Mouse (Mus musculus) right cerebral cortex, adult 2 months (tissue): ENCODE results near the gene Gm49027.
A peak's percentile ranks its signal among the peaks of the same experiment; 100 is the strongest.
"Not testable (repeated sequence)": the region's sequence is repeated elsewhere in the genome, so short reads cannot be mapped to it uniquely, and the experiment has no call there.

ENCODE experiments used
- DNase-seq, 2 experiments: peaks; one replicate each; pipeline ENCODE4 v3.0.0; 2021 to 2022; ENCODE audit warnings: low spot score in 2 of 2

The Gm49027 gene

DNA sequence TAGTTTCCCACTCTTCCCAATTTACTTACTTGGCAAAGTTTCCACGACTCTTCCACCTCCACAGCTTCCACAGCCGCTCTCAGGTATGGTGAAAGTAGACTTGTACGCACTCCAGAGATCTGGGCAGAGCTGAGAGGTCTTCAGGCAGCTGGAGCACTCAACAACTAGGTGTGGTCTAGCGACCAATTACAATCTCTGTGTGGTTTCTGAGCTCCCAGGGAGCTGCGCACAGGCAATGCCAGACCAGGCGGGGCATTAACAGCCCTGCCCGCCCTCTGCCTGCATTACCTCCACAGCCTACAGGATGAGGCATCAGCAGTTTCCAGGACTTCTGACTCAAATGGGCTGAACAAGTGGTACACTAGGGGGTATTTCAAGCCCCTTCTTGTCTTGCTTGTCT lies at the start of gene Gm49027:
Gene Gm49027, minus strand, starts transcription at position 208 of the 400 bp plus-strand sequence.
- no peak for DNase-seq

DNA sequence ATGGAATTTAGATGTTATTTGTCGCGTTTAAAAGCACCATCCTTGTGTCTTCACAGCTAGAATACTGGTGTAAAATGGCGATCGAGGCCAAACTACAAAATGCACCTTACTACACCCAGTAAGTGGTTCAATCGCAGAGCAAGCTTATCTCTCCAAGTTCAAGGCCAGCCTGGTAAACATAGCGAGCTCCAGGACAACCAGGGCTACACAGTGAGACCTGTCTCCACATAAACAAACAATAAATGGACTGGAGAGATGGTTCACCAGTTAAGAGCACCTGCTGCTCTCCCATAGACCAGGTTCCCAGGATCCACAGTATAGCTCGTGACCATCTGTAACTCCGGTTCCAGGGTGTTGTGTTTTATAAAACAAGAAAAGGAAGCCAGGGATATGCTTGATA lies 48.1 kb upstream of the Gm49027 start:
- no peak for DNase-seq

DNA sequence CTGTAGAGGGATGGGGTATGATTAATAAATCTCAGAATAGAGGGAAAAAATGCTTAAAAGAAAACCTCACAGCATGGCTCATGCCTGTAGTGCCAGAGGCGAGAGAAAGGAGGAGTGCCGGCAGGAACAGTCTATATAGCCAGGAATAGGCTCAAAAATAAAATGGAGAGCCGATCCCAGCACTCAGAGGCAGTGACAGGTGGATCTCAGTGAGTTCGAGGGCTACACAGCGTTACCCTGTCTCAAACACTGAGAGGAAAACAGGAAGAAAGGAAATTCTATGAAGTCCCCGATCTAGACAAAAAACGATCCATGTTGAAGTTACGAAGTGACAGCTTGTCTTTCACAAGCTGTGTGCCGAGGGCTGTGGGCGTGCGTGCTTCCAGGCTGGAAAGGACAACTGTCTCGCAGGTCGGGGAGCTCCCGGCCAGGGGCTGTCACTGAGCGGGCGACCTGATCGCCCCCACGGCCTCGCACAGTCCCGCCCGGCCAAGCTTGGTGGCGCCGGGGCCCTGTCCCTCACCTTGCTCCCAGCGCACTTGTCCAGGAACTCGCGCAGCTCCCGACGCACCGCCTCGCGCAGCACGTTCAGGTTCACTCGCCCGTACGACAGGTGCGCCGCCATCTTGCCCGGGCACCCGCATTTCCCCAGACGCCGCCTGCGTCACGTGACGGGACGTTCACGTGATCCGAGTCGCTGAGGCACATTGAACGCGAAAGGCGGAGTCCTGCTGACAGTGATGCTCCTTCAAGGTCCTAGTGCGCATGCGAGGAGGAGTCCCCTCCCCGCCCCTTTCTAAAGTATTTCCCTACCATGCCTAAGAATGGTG lies 47.3 kb upstream of the Gm49027 start, which contains the start of gene Vps33a:
Gene Vps33a, minus strand, starts transcription at position 682 of the 830 bp plus-strand sequence.
- DNase-seq = peak; percentile 98

DNA sequence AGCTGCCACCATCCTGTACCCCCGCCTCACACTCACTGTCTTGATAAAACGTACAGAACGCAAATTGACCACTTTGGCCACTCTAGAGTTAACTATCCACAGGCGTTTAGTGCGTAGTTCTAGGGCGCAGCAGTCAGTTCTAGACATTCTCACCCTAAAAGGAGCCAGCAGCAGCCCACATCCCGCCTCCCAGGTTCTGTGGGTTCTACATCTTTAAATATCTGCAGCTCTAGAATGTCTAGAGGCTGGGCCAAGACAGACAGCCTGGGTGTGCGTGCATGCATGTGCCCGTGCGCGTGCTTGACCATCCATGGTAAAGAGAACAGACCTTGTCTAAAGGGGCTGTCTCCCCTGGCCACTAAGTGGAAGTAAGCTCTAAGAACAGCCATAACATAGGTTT lies 35.8 kb upstream of the Gm49027 start:
- DNase-seq = peak in 1 of 2 experiments; percentile 29

DNA sequence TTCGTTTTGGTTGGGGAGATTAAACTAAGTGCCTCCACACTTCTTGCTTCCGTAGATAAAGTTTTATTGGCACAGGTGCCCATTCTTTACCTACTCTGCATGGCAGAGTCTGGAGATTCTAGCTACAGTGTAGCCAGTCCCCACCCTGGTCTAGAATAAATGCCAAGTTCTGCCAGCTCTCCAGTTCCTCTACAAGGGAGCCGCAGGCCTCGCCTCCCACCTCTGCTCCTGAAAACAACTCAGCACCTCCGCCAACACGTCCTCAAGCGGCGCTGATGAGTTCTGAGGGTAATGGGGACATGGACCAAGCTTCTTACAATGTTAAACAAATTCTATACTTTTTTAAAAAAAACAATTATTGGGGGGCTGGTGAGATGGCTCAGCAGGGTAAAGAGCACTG lies 34.3 kb upstream of the Gm49027 start:
- DNase-seq = no peak

DNA sequence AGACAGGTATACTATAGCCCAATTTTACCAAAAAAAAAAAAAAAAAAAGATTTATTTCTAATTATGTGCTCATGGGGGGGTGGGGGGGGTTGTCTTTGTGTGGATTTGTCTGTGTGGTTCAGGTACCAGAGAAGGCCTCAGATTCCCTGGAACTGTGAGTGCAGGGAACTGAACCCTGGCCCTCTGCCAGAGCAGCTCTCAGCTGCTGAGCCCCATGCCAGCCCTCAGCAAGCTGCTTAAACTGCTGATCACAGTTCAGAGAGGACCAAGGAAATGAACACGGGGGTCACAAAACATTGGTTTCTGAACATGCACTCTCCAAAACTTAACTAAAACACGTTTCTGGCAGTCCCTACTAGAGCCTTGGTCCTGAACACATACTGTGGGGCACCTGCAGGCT lies 31.2 kb upstream of the Gm49027 start:
- no peak for DNase-seq

DNA sequence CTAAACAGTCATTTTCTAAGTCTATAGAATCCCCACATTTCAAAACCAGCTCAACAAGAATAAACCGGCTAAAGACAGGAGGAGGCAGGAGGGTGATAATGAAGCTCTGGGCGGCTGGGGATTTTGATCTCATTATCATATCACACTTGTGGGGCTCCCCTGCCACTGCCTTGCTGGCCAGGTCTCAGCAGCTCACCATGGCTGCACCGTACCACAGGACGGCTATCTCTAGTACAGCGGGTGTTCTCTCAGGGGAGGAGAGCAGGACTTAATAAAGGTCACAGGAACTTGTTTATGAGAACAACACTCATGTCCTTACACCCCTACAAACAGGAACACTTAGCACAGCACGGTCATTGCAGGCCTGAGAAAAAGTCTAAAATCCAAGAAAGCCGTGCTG lies 30.4 kb upstream of the Gm49027 start:
- DNase-seq = no peak

DNA sequence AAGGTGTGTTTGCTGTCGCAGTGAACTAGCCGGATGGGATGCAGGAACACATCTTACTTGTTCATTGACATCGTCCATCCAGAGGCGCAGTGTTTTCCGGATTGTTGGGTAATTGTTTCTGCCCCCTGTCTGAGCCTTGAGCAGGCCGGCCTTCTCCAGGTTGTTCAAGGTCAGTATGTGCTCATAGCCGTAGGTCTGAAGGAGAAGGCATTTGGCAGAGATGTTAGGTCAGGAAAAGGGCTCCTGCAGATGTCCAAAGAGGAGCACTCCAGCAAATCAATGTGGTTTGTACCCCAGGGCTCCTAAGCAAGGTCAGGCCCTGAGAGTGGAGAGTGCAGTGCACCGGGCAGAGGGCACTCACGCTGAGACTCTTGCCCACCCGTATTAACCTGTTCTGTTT lies 8.5 kb upstream of the Gm49027 start:
- DNase-seq = no peak

DNA sequence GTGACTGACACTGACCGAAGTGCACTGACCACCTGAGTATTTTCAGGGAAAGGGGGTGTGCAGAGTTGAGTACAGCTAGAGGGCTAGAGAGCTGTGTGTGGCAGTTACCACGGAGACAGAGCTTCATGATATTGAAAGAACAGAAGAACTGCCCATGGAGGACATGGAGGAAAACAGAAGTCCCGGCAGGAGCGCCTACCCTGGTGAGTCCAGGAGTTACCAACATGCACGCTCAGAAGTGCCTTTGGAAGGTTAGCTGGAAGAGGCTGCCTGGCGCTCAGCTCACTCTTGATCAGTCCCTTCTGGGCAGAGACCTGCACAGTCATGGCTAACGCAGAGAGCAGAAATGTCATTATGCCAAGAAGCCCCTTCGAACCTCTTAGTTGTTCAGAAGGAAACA lies 4.8 kb upstream of the Gm49027 start:
- peak in 1 of 2 experiments; percentile 1 for DNase-seq

DNA sequence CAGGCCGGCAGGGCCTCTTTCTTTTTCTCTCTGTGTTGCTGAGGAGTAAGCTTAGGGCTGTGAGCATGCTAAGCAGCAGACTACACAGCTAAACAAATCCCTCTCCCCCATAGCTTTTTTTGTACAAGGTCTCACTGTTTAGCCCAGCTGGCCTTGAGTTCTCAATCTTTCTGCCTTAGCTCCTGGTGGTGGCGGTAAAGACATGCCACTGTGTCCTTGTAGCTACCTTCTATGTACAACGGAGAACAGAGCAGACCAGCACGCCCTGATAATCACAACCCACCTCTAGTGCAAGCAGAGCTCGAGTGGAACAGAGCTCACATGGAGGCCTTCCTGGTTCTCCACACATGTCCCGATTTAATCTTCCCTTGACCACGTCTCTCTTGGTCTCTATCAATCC lies 3.4 kb upstream of the Gm49027 start:
- peak; percentile 1 to 2 for DNase-seq

DNA sequence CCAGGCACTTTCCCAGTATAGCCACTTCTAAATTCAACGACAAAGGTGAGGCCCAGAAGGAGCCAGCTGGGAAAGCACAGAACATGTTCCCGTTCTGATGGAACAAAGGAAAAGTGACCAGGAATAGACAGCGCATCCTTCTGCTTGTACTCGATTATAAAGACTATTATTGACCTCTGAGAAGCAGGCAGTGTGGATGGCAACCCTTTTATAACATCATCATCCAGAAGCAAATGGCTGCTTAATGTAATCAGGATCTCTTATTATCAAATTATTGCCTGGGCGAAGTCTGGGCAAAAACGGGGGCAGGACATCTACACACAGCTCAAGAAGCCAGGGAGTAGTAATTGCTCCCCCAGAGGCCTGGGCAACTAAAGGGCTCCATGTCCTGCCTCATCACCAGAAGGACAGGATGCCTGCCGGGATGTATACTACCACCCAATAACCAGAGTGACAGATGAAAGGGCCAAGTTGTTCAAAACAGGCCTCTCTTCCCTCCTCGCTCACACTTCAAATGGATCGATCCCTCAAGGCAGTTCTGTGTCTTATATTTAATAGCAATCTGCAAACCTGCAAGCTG lies 718 bp upstream of the Gm49027 start:
- DNase-seq = no peak

DNA sequence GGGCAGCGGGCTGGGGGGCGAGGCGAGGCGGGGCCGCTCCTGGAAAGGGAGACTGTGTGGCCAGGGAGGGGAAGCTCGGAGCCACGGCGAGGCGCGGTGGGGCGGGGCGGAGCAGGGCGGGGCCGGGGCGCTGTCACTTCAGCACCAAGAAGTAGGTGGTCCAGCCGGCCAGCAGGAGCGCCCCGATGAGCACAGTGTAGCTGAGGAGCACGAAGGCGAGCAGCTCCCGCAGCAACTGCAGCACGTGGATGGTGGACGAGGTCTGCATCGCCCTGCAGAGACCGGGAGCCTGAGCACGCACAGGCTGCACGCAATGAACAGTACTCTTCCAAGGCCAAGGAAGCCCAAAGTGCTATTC lies 916 bp downstream of the Gm49027 start:
- DNase-seq = no peak

DNA sequence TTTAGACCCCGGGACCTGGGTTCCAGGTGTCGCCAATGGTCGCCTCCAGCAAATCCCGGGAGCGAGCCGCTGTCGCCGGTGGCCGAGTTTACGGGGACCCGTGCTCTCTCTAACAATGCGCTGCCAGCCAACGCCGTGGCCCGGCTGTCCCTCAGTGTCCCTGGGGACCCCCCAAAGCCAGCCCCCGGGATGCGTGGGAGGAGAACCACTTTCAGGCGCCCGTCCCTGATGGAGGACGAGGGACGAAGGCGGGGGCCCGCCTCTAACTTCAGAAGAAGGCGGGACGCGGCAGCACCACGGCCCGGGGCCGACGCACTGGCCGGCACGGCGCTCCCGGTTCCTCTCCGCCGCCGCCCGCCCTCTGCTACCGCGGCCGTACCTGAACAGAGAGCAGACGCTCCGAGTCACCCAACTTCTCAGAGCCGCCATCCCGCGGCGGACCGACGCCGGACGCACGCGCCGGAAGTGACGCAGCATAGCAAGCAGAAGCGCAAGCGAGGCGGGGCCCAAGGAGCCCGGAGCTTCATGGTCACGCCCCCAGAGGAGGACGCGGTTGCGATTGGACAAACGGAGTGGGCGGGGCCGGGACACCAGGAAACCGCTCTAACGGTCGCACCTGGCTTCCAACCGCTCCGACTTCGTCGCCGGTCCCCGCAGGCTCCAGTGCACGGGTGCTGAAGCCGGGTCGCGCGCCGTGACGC lies 1.4 kb downstream of the Gm49027 start, which contains the start of gene Diablo:
Gene Diablo, minus strand, starts transcription at position 485 of the 701 bp plus-strand sequence.
- DNase-seq = peak; percentile 98 to 99

DNA sequence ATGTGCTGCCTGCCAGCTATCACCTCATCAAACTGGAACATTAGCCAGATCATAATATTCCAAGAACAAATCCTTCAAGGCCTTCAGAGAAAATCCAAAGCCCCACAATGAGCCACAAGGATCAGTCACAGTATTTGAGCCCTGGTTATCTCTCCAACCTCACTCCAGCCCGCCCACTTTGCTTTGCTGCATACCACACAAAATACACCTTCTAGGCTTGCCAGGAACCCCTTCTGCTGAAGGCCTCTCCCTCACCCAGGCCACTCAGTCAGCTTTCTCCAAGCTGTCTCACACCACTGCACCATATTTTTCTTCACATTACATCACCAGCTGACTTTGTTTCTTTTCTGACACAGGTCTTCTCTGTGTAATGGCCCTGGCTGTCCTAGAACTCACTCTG lies 3.1 kb downstream of the Gm49027 start:
- no peak for DNase-seq

DNA sequence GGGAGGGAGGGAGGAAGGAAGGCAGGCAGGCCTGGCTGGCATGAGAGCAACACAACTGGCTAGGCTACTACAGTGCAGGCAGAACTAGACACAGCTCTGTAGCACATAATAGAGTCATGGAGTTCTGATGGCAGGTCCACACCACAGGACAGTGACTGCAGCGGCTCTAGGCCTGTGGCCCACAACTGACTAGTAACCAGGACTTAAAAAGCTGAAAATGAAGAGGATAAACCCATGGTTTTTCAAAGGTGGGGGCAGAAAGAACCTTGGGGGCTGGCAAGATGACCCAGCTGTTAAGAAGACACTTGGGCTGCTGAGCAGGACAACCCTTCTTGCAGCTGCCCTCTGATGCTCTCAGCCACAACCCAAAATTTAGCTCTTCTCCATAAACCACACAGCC lies 3.7 kb downstream of the Gm49027 start:
- DNase-seq = no peak

DNA sequence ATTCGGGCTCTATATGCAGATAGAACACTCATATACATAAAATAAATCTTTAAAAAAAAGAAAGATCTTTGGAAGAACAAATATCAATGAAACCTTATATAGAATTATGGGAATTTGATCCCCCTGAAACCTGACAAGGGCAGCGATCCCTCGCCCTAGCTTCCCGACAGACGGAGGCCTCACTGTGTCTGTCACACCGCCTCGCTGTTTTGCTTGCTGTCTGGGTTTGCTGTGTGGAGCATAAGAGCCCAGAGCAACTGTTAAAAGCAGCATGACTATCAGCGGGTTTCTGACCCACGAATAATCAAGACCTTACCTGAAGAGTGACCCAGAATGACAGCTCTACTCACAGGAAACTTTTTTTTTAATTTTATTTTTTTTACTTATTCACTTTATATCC lies 4.6 kb downstream of the Gm49027 start:
- DNase-seq = no peak

DNA sequence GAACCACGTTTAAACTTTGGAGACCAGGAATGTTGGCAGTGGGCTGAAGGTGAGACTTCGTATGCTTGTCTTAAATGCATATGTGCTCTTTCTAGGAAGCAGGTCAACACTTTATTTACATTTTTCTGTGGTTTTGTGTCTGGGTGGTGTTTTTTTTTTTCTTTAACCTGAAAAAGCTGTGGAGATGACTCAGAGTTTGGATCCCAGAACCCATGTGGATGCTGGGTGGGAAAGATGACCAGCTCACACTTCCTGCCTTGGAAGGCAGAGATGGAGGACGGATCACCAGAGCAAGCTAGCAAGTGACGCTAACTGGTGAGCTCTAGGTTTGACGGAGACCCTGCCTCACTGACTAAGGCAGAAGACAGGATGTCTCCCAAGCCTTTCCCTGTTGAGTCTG lies 10.4 kb downstream of the Gm49027 start:
- DNase-seq = no peak

DNA sequence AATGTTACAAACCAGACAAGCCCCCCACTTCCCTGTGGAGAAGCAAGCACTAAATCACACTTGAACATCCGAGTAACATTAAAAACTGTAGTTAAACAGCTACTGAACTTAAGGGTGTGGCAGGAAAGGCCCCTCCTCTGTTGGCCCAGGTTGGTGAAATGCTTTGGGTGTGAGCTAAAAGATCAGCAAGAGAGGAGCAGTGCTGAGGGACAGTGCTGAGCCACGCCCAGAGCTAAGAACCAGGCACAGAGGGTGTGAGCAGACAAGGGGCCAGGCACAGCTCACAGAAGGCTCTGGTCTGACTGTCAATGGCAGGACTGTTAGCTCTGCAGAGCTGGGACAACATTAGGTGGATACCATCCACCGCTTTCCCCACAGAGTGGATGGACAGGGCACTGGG lies 13.2 kb downstream of the Gm49027 start:
- DNase-seq = no peak

DNA sequence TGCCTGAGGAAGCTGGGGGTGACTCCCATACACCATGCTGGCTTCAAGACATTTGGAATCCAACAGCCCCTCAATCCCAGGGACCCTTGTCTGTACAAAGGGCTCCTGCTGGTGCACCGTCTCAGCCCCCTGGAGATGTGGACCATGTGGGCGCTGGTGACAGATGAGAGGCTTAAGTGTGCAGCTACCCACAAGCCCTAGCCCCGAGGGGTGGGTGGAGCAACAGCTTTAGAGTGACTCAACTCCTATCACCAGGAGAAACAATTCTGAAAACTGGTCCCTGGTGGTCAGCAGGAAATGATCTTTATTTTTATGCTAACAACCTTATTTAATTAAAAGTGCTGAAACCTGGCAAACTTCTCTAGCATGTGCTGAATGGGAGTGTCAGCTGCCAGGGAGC lies 13.9 kb downstream of the Gm49027 start:
- not testable (repeated sequence) for DNase-seq

DNA sequence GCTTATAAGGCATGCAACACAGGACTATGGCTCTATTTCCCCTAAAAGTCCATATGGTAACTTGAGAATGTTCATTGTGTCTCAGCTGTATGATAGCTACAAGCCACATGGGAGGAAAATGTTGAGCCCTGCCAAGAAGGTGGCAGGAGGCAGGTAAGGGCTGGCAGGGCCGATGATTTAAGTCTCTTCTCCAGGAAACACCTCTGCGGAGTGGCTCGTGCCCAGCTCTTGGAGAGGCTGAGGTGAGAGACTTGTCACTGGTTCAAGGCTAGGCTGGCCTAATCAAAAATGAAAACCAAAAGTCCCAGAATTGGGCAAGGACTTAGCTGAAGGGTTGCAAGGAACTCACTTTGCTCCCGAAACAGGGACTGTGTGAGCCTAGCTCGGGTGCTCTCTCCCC lies 15.1 kb downstream of the Gm49027 start, which contains the start of gene B3gnt4:
Gene B3gnt4, plus strand, starts transcription at position 301 of the 400 bp plus-strand sequence.
- DNase-seq = no peak

DNA sequence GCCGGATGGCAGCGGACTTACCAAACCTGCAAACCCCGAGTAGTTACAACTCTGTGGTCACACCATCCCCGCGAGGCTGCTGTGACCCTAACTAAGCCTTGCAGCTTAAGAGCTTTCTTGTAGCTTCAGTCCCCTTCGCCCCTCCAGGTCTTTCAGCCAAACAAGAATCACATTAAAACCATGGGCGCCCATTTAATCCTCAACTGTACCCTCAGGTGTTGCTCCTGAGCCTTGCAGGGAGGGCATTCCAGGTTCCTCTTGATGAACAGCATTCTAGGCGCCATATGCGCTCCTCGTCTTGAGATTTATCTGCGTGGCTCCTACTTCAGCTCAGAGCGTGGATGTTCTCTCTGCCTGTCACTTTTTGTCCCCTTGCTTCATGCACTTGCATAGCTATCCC lies 16.4 kb downstream of the Gm49027 start:
- DNase-seq = no peak

DNA sequence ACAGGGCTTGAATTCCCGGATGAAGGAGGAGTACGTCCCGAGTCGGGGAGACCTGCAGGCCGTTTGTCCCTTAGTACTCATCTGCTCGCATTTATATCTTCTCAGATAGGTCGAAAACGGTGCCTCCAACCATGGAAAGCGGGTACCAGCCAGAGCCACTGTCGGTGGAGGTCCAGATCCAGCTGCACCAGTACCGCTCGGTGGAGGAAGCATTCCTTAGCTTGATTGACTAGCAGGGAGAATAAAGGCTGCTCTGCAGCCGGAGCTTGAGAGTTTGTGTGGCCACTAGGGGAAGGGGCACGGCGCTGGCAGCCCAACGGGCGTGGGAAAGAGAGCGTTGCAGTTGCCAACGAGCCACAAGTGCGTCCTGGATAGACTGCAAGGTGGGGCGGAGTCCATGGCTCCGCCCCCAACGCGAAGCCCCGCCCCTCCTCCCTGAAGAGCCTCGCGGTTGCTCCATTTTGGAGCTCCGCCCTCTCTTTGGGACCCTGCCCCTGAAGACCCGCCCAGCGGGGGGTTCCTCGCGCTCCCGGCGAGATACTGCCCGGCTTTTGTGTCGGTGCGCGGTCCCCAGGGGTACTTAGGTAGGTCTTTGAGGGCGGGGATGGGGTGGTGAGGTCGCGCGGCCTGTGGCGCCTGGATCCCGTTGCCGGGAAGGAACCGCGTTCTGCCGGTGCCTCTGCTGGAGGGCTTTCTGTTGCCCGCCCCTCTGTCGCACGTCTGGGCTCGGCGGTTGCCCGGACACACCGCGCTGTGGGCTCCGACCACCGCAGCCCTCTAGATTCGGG lies 17.2 kb downstream of the Gm49027 start:
- DNase-seq = peak; percentile 70 to 82
